Mouse (Mus musculus): Measurements from ENCODE around the gene Fgfr2.

The Fgfr2 gene

DNA sequence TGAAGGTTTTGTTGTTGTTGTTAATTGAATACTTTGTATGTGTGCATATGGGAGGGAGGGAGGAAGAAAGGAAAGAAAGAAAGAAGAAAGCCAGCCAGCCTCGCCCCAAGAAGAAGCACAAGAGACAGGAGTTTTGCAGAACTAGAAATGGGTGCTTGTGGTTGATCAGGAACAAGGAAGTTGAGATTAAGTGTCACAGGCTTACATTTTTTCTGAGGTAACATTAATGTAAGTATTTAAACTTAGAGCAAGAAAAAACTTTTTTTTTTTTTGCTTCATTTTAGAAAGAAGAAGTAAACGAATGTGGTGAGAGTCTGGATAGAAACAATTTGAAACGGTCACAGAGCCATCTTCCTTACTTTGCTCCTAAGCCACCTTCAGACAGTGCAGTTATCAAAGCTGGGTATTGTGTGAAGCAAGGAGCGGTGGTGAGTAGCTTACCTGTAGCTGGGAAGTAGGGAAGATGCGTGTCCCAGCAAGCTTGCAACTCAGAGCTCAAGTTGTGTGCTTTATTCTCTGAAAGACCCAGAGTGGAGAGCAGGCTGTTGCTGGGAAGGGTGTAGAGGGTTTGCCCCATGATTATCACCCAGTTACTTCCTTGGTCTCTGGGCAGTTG lies 2222.8 kb downstream of the Fgfr2 start:
- DNase-seq: no peak

DNA sequence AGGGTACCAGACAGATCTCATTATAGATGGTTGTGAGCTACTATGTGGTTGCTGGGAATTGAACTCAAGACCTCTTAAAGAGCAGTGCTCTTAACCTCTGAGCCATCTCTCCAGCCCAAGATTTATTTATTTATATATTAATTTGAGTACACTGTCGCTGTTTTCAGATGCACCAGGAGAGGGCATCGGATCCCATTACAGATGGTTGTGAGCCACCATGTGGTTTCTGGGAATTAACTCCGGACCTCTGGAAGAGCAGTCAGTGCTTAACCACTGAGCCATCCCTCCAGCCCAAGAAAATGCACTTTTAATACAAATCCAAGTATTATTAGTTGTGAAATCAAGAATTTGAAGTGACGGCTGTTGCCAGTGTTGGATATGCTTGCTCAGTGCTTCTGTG lies 2224.8 kb downstream of the Fgfr2 start:
- no peak for DNase-seq

DNA sequence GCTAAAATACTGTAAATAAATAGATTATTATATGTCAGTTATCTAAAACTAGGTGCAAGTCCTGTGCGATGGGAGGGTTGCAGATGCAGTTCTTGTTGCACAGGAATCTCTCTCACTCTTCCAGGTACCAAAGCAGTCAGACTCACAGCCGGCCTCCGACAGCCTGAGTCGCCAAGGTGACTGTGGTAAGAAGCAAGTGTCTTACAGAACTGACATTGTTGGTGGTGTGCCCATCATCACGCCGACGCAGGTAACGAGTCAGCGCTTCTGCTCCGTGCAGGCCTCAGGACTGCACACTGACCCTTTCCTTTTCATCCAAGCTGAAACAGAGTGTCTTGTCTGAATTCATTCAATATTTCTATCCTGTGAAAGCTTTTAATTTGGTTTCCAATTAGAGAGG lies 2225.9 kb downstream of the Fgfr2 start:
- no peak for DNase-seq

- peak; percentile 54 for DNase-seq
Measured at GRCm38 (mm10) chr7:130896064-130896463, 2227.1 kb downstream of the Fgfr2 start.

- no peak for DNase-seq
Measured at GRCm38 (mm10) chr7:130895618-130895945, 2227.6 kb downstream of the Fgfr2 start.

DNA sequence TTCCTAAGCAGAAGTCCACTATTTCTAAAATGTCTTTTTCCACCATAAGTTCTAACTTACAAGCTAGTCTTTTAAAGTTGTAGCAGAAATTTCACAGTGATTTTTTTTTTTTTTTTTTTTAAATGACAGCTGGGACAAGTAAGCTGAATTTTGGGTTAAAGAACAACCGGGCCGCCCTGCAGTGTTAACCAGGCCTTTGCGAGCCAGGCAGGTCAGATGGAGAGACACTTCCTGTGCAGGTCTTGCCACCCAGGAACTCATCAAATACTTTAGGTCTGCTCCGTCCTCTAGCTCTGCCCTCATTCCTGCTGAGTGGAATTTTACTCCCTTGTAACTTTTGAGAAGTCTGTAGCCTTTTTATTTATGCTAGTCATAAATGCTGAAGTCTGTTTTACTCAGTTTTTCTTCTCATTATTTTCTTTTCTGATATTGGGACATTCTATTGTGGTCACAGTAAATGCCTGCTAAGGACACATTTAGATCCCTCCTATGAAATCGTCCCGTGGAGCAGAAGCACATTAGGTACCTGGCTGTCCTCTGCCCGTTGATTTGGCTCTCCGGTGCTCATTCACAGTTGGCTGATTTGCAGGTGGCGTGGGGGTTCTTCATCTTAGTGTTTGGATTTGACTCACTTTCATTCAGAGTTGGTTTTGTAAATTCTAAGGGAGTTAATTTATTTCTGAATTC lies 2228.1 kb downstream of the Fgfr2 start:
- DNase-seq: no peak

DNA sequence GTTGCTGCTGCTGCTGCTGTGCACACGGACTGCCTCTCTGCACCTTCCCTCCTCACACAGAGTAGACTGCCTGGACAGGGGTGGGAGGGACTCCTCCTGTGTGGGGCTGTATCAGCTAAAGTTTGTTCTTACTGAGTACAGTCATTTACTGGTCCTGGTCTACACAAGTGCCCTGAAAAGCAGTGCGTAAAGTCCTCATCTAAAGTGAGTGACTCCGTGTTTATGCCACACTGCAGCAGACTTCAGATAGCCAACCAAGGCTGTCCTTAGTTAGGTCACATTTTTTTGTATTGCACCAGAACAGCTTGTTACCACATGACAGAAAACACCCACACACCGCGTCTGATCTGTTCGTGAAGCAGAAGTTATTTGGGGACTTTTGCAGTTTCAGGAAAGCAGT lies 2230.2 kb downstream of the Fgfr2 start:
- peak; percentile 83 for DNase-seq

DNA sequence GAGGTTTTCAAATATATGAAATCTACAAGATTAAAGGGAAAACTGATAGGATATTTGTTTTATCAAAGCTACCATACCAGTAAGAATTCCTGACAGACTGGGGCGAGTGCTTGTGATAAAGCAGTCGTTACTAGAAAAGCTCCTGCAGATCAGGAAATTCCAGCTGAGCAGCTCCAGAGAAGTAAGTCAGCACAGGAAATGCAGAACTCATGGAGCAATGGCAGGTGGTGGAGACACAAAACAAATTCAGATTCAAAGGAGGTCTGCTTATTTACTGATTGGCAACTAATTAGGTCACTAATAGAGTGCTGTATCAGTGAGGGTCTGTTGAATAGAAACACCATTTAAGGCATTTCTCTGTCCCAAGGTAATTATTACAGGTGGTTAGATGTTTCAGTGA lies 2232.3 kb downstream of the Fgfr2 start:
- no peak for DNase-seq

GRCm38 (mm10) chr7:130887946-130888345 lies 2235.2 kb downstream of the Fgfr2 start:
- peak; percentile 69 for DNase-seq

DNA sequence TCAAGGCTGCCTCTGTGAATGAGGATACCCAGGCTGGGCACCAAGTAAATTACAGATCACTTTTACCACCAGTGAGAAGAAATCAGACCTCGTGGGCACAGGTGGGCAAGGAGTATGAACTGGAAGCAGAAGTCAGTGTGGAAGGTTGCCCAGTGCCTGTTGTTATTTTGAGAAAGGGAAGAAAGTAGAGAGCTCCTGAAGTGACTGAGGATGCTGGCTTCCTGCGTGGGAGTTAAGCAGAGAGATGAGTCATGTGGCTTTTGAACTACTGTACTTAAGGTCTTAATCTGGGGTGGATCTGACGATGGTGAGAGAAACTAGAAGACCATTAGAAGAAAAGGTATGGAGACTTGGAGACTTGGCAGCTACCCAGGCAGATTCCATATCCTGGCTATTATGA lies 2236.9 kb downstream of the Fgfr2 start:
- no peak for DNase-seq

DNA sequence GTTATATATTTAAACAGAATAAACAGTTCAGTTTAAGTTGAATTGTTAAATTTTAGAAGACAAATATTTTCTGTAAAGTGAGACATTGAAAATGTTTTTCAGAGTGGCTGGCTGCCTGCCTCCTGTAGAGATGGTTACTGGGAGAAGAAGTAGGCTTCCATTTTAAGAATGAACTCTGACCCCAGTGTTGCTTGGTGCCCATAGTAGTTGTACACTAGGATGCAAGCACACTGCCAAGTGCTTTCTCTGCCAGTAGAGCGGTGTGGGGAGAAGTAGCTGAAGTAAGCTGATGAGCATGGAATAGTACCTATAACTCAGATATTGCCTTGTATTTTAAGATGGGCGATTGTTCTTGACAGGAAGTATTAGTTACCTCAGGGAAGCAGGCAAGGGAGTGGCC lies 2239.0 kb downstream of the Fgfr2 start:
- no peak for DNase-seq

GRCm38 (mm10) chr7:130867256-130867655 lies 2255.9 kb downstream of the Fgfr2 start:
- no peak for DNase-seq

DNA sequence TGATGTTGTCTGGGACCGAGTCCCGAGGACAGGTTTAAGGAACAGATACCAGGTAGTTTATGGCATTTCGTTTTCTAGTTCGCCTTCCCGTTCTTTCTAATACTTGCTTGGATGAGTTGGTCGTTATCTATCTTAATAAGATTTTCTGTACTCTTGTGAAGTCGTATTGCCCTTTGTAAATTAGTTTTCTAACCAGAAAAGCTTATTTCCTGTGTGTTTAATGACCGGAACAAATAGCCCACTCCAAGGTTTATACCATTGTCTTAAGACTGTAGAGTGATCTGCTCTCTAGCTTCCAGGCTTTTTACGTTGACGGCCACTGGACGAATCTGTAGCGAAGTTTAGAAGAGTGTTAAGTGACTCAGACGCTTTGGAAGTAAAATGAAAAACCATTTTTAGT lies 2256.5 kb downstream of the Fgfr2 start:
- DNase-seq: no peak

- peak; percentile 99 for DNase-seq
Measured at GRCm38 (mm10) chr7:130865613-130866591, 2257.2 kb downstream of the Fgfr2 start, which contains the start of gene Plekha1. Gene Plekha1 (plus strand): TSS chr7:130865756.

- DNase-seq: no peak
Measured at GRCm38 (mm10) chr7:130864711-130865110, 2258.4 kb downstream of the Fgfr2 start.

- DNase-seq: peak; percentile 28
Measured at GRCm38 (mm10) chr7:130862501-130862900, 2260.6 kb downstream of the Fgfr2 start.

DNA sequence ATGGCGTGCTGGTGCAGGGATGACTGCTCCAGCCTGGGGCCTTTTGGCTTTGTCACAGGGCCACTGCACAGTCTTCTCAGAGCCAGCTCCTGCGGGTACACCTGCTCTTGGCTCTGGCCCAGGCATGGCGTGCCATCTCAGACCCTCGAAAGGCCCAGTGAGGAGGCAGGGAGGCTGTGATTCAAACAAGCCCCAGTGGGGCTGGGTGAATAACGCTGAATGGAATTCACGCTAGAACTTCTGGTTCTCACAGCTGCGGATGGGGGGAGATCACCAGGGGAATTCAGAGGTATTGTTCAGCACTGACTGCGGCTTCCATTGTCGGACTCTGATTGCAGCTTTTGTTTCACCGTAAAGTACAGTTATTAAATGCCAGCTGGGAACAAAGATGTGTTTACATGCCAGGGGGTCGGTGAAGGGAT lies 2262.4 kb downstream of the Fgfr2 start:
- DNase-seq: no peak

DNA sequence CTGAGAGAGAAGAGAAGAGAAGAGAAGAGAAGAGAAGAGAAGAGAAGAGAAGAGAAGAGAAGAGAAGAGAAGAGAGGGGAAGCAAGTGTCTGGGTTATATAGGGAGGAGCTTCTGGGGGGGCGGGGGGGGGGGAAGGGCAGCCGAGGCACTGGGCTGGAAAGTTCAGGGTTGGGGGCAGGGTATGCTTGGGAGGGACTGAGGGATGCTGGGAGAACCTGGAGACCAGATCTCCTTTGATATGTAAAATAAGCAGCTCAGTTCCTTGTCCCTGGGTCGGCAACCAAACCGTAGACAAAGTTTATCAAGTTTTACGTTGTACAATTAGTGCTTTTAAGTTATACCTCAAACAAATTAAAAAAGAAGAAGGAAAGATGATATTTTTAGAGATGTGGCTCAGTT lies 2263.2 kb downstream of the Fgfr2 start:
- no peak for DNase-seq

DNA sequence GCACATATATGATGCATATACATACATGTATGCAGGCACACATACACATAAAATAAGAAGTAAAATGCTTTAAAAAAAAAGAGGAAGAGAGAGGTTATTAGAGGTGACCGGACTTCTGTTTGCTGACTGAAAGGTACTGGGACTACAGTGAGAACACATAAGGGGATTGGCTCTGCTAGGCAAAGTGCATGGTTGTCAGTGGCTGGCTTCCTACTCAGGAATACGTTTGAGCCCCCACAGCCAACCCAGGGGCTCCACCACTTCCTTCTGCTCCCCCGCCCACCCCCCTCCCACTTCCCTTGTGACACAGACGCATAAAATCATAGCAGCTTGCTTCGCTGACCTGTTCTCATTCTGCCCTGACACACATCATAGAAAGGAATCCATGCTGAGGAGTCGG lies 2265.2 kb downstream of the Fgfr2 start:
- DNase-seq: no peak

- DNase-seq: no peak
Measured at GRCm38 (mm10) chr7:130855681-130856080, 2267.5 kb downstream of the Fgfr2 start.

DNA sequence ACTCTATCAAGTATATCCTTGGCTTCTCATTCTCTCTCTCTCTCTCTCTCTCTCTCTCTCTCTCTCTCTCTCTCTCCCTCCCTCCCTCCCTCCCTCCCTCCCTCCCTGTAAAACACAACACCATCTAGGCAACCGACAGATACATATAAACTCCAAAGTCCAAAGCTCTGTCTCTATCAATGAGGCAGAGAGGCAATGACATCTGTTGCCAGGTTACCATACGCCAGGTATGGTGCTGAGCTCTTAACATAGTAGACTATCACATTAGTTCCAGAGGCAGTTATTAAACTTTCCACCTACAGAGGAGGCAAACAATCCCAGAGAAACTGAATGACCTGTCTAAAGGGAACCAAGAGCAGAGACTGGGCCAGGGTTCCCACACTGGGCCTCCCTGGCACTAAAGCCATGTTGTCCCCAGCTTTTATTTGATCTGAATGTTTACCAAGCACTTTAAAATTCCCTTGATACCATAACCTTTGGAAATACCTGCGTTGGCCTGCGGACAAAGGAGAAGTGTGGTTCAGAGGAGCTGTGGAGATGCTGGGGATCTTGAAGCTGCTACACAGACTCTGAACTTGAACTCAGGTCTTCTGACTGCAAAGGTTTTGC lies 2268.4 kb downstream of the Fgfr2 start:
- DNase-seq: no peak

DNA sequence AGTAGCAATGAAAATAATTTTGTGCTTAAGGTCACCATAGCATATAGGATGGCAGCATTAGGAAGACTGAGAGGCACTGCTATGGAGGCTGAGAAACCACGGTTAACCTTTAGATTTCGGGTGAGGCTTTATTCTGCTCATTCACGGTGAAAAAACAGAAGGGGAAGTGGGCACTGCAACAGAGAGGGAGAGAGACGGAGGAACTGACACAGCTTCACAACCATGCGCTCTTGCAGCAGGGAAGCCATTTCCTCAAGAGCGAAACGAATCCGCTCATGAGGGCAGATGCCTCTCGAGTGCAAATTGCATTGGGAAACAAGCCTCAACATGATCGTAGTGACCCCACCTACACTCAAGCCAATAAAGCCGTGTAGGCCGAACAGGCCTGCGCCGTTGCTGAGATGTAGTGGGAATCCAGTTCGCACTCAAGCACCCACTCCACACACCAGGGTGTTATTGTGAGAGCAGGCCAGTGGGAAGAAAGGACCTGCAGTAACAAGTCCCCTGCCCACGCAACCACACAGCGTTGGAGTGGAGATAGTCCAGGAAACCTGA lies 2275.9 kb downstream of the Fgfr2 start:
- no peak for DNase-seq

Data from right cerebral cortex, adult 18-20 months (tissue).